Mouse (Mus musculus) urinary bladder, postnatal 14 days (tissue): ENCODE measurements around the gene Gm21958.
A peak's percentile ranks its signal among the peaks of the same experiment; 100 is the strongest.

Experiments used
- DNase-seq: peaks from one replicate; pipeline ENCODE4 v3.0.0; 2021; ENCODE audit warnings: low spot score

Gene Gm21958

GRCm38 (mm10) chr3:54714253-54714652 lies at the start of gene Gm21958:
TSS of gene Gm21958 (minus strand) at chr3:54714353.
- DNase-seq, result no peak

GRCm38 (mm10) chr3:54761258-54761657 lies 47.1 kb upstream of the Gm21958 start:
- DNase-seq, result no peak

GRCm38 (mm10) chr3:54760321-54761115 lies 46.4 kb upstream of the Gm21958 start:
- no peak for DNase-seq

DNA sequence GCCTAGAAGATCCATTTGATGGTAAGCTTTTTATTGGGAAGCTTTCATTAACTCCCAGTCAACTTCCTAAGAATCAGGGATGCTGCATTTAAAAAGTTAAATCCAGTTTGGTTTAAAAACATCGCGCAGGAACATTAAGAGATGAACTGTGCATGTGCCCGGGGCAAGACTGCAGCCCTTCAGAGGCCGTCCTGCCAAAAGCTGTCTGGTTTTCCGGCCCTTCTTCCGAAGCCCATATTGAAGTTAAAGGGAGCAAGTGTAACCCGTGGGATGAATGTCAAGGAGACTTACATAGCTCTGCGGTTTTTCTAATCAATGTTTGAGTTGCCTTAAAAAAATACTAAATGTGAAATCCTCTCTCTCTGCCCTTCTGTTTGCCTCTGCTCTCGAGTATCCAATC lies 45.1 kb upstream of the Gm21958 start:
- DNase-seq, result no peak

DNA sequence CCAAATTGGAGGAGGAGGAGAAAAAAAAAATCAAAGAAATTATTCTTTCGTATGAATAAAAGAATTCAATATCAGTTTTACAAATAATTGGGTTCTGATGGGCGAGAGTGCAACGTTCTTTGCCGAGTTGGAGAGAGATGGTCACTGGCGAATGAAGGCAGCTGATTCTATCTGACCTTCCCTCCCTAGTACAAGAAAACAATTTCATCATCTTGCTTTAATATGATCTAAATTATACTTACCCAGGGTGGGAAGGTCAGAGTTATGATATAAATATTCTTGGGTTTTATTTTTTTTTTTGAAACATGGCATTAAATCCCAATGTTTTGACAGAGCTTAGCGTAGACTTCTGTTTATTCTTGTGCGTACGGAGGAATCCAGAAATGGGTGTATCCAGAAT lies 43.3 kb upstream of the Gm21958 start:
- DNase-seq, result no peak

- no peak for DNase-seq
Measured at GRCm38 (mm10) chr3:54756058-54756457, 41.9 kb upstream of the Gm21958 start.

GRCm38 (mm10) chr3:54755145-54756041 lies 41.2 kb upstream of the Gm21958 start, which contains the start of gene Smad9:
TSS of gene Smad9 (plus strand) at chr3:54755582.
- peak; percentile 60 for DNase-seq

DNA sequence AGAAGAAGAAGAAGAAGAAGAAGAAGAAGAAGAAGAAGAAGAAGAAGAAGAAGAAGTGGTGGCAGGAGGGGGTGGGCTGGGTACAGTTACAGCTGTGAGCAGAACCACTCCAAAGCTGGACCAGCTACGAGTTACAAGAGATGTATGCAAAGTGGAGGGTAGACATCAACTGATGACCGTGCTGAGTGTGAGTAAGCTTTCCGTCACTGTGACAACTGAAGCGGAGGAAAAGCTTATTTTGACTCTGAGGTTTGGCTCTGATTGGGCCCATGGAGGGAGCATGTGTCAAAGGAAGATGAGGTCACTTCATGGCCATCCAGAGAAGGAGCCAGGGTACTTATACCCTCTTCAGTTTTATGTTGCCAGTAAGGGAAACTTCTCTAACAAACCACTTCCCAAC lies 39.3 kb upstream of the Gm21958 start:
- DNase-seq, result no peak

- peak; percentile 28 for DNase-seq
Measured at GRCm38 (mm10) chr3:54745799-54746198, 31.6 kb upstream of the Gm21958 start.

- DNase-seq, result no peak
Measured at GRCm38 (mm10) chr3:54741965-54742364, 27.8 kb upstream of the Gm21958 start.

- no peak for DNase-seq
Measured at GRCm38 (mm10) chr3:54737317-54737716, 23.2 kb upstream of the Gm21958 start.

- no peak for DNase-seq
Measured at GRCm38 (mm10) chr3:54736101-54736927, 22.2 kb upstream of the Gm21958 start.

DNA sequence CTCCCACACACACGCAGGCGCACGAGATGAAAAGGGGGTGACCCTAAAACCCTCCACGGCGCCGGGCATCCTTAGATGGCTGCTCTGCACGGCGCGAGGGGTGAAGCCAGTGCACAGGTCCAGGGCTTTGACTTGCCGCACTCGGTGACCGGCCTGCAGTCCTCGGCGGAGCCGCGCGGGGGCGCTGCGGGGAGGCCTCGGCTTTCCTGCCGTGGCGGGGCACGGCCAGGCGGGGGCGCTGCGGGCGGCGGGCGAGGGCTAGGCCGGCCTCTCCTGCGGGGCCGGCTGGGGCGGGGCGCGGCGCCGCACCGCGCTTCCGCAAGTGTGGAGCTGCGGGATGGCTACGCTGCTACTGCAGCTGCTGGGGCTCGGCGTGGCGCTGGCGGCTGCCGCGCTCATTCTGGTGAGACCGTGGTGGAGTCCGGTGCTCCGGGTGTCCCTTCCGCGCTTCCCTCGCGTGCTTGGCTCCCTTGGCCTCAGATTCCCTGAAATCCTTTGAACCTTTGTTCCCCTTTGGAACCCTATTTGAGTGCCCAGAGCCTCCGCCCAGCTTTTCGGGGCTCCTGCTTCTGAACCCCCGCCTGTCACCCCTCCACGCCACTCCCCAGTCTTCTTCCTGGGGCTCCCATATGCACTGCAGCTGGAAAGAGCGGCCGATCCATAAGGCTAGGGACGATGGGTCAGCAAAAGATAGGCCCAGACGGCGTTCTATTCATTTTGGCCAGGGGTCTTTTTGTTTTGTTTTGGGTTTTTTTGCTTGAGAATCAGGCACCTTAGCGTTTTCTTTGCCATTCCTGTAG lies 21.3 kb upstream of the Gm21958 start, which contains the start of the genes Exosc8 and Alg5:
Gene Exosc8, minus strand, starts transcription at position 147 of the 800 bp plus-strand sequence.
Gene Alg5, plus strand, starts transcription at position 293 of the 800 bp plus-strand sequence.
- DNase-seq, result peak; percentile 87

DNA sequence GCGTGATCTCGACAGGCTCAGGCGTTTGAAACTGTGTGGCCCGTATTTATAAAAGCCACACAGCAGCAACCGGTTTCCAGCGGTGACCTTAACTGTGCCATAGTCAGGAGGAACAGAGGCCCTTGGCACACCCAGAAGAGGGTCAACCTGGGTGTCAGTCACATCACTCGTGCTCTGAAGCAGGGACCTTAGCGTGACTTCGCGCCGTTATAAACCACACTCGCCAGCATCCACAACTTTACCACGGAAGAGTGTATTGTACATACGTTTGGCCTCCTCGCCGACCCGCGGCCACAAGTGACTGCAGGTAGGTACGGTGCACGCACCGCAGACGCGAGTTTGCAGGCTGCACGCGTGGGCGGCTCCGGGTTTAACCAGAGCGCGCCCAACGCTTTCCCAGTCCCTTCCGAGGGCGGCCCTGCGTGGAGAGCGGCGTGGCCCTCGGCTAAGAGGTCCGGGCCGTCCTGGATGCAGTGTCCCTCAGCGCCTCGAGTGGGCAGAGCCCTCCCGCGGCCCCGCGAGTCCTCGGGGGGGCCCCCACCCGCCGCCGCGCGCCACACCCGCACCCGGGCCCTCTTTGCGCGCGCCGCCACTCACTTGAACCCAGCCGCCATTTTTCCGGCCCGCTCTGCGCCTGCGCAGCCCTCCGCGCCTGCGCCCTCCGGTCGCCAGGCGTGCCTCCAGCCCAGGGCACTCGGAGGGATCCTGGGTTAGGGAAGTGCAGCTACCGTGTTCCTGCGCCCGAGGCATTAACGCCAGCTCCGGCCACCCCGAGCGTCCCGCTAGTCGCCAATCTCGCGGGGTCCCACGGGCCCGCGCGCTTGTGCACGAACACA lies 20.5 kb upstream of the Gm21958 start:
- peak; percentile 88 for DNase-seq

- no peak for DNase-seq
Measured at GRCm38 (mm10) chr3:54732371-54732770, 18.2 kb upstream of the Gm21958 start.

DNA sequence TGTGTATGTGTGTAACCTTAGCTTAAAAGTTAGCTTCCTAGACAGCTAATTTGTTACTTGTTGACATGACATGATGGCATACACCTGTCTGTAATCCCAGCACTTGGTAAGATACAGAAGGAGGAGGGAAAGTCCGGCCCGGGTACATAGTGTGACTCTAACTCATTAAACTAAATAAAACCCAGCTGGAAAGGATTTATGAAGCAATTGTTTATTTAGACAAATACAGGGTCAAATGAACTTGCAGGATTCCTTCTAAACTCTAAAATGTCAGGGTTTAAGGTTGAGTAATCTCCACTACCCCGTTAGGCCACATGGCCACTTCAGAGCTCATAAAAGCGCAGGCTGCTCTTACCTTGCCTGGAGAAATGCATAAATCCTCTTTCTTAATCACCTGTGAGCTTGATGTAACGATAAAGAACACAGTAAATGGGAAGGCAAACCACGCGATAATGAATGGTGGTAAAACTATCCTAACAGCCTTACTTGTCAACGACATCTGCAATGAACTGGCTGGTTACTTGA lies 17.5 kb upstream of the Gm21958 start:
- no peak for DNase-seq

DNA sequence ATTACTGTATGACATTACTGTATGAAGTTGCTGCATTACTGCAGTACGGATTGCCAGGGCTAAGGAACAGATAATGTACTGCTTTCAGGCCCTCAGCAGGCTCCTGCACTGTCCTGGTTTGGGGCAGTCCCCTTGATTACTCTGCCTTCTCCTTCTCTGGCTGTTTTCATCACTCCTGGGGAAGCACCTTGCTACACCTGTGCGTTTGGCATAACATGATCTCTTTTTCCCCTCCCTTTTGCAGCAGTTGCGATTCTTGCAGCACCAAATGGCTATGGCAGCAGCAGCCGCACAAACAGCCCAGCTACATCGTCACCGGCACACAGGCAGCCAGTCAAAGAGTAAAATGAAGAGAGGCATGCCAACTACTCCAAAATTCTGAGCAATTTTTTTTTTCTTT lies 13.9 kb upstream of the Gm21958 start:
- DNase-seq, result no peak

- DNase-seq, result no peak
Measured at GRCm38 (mm10) chr3:54727588-54727987, 13.4 kb upstream of the Gm21958 start.

DNA sequence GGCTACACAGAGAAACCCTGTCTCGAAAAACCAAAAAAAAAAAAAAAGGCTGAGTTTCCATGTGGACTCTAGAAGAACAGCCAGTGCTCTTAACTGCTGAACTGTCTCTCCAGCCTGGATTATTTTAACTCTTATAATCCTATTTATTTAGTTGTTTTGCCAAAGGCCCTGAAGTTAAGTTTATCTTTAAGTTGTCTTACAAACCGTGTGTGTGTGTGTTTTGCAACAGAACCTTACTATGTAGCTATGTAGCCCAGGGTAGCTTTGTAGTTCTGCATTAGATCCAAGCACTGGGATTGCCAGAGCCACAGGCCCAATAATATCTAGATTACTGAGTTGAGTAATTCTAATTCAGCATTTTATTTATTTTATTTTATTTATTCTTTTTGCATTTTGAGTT lies 11.2 kb upstream of the Gm21958 start:
- no peak for DNase-seq
